Mouse (Mus musculus) forebrain, embryonic 14.5 days (tissue): ENCODE data around the gene Art2b. TPM values are rescaled to one million over a fixed set of nuclear protein-coding genes. Genes with fewer than 3 reads are reported as not detected.
A peak's percentile ranks its signal among the peaks of the same experiment; 100 is the strongest.
"Not testable (repeated sequence)": the region's sequence is repeated elsewhere in the genome, so short reads cannot be mapped to it uniquely, and the experiment has no call there.

Experiments used
- ATAC-seq: fragments of 200-750 bp; cut with Nextera tagmentation; 2 replicates; pipeline ENCODE4 v1.8.0; 2017; ENCODE audit warnings: mild to moderate bottlenecking, moderate library complexity
- DNase-seq: peaks from one replicate; pipeline ENCODE4 v3.0.0-alpha.2; 2015; ENCODE audit warnings: low spot score
- H3K27ac ChIP-seq: fragments of 300-500 bp; sonication (generic); 2 replicates; pipeline ENCODE4 v1.5.1; 2014; ENCODE audit warnings: low read depth, mild to moderate bottlenecking, control low read depth, low read length, moderate library complexity
- H3K27me3 ChIP-seq: fragments of 300-500 bp; sonication (generic); replicated peaks from 2 replicates; pipeline ENCODE4 v1.6.1; 2014; ENCODE audit warnings: low read length, control low read depth, mixed read lengths; ENCODE audit not compliant: control insufficient read depth, insufficient read depth
- H3K36me3 ChIP-seq: fragments of 300-500 bp; sonication (generic); 2 replicates; pipeline ENCODE4 v1.6.1; 2014; ENCODE audit warnings: low read length, control low read depth; ENCODE audit not compliant: control insufficient read depth, insufficient read depth
- H3K4me1 ChIP-seq: fragments of 300-500 bp; sonication (generic); 2 replicates; pipeline ENCODE4 v1.6.1; 2014; ENCODE audit warnings: antibody characterized with exemption, low read length, control low read depth; ENCODE audit not compliant: control insufficient read depth, insufficient read depth
- H3K4me2 ChIP-seq: fragments of 300-500 bp; sonication (generic); 2 replicates; pipeline ENCODE4 v1.6.1; 2014; ENCODE audit warnings: mild to moderate bottlenecking, control low read depth, low read length
- H3K4me3 ChIP-seq: fragments of 300-500 bp; sonication (generic); 2 replicates; pipeline ENCODE4 v1.5.1; 2014; ENCODE audit warnings: low read depth, low read length, control low read depth
- H3K9ac ChIP-seq: fragments of 300-500 bp; sonication (generic); 2 replicates; pipeline ENCODE4 v1.6.1; 2014; ENCODE audit warnings: mild to moderate bottlenecking, low read length, control low read depth, moderate library complexity
- H3K9me3 ChIP-seq: fragments of 300-500 bp; sonication (generic); replicated peaks from 2 replicates; pipeline ENCODE4 v1.6.1; 2016; ENCODE audit warnings: low read length, control low read depth, mixed read lengths; ENCODE audit not compliant: control insufficient read depth
- WGBS: fragments of 180-500 bp; shearing (Covaris S2); extraction: QIAGEN DNeasy Blood & Tissue Kit; methylation state at CpG from one replicate; pipeline ENCODE4 v1.1.7; 2014; 5-methylcytosine and 5-hydroxymethylcytosine counted together
- polyA plus RNA-seq: library from polyadenylated mRNA; unstranded; fragments of >200 nt; fragmentation: Nextera tagmentation; extraction: Ambion mirVana; gene quantifications from 2 replicates; pipeline ENCODE4 v1.2.1, GENCODE M21; 2014

Art2b gene
- polyA plus RNA-seq, result not detected in 2 replicates

DNA sequence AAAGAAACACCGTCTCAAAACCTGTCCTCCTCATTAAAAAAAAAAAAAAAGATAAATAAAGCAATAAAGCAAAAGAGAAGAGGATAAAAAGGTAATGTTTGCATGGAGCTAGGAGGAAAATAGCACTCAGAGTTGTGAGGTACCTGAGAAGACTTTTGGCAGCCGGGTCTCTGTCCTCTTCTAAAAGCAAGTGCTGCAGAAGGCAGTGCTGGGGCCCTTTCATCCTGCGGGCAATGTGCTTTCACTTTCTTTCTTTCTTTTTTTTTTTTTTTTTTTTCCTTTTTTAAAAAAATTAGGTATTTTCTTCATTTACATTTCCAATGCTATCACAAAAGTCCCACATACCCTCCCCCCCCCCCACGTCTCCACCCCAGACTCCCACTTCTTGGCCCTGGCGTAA lies at the start of gene Art2b:
TSS of gene Art2b (minus strand) at position 193 of the 400 bp plus-strand sequence.
- Histone ChIP-seq H3K27ac (no peak within 1 kb of the TSS), H3K4me2 (no peak within 1 kb of the TSS), H3K4me1 (no peaks in the 10 kb centered on the region), H3K9me3 (no peaks in the 10 kb centered on the region), H3K9ac (no peak within 1 kb of the TSS), H3K27me3 (no peaks in the 10 kb centered on the region), H3K4me3 (no peak within 1 kb of the TSS), H3K36me3 (no peaks in the 10 kb centered on the region)
- ATAC-seq (no peak), DNase-seq (no peak)
- WGBS, result 89% methylated on average over 5 of the region's 5 CpGs

DNA sequence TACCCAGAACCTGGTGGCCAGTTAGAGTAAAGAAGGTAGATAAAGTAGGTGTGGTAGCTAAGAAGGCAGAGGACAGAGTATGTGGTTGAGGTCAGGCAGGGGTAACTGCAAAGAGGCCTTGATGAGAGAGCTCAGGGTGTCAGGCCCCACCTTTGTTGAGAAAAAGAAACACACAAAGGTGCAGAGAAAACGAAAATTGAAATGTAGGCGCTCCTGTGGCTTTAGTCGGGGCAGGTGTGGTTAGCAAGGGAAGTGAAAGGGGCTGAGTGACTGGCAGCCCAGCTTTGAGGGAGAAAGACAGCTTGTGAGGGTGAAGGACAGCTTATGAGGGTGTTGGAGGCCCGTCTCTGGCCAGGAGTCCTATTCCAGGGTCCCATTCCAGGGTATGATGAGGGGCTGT lies 49.1 kb upstream of the Art2b start:
- H3K4me3 ChIP-seq, result no peak overlapping the region
- 88% methylated on average over 4 of the region's 4 CpGs for WGBS
- ATAC-seq (no peak), DNase-seq (no peak)
- H3K4me1 ChIP-seq, result no peaks in the 10 kb centered on the region
- H3K36me3 ChIP-seq, result no peaks in the 10 kb centered on the region
- peak overlapping the region; percentile 64 for H3K27ac ChIP-seq
- no peak overlapping the region for H3K4me2 ChIP-seq
- no peaks in the 10 kb centered on the region for H3K9me3 ChIP-seq
- no peak overlapping the region for H3K9ac ChIP-seq
- H3K27me3 ChIP-seq, result no peaks in the 10 kb centered on the region

DNA sequence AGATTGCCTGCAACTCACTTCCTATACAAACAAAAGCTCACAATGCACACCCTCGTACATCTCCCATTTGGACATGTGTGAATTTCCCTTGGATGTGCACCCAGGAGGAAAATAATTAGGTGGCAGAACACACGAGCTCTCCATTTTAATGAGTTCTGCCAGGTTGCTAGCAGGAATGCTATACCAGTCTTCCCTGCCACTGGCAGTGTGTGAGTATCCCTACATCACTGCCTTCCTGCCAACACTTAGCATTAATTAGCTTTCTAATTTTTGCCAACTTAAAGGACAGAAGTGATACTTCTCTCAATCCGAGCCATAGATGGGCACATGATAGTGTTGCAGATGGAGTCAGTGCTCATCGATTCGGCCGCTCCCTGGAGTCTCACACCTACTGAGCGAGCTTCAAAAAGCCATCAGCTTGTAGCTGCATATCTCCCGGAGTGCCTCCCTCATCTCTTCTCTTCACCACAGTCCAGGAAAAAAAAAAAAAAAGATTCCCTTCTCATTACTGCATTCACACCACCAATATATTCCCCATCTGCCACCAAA lies 48.3 kb upstream of the Art2b start:
- 47% methylated on average over 8 of the region's 8 CpGs for WGBS
- peak; percentile 95 for ATAC-seq
- H3K36me3 ChIP-seq, result no peaks in the 10 kb centered on the region
- H3K4me1 ChIP-seq, result no peaks in the 10 kb centered on the region
- peak overlapping the region; percentile 64 for H3K27ac ChIP-seq
- H3K4me2 ChIP-seq, result no peak overlapping the region
- DNase-seq, result peak; percentile 88
- no peak overlapping the region for H3K9ac ChIP-seq
- H3K9me3 ChIP-seq, result no peaks in the 10 kb centered on the region
- no peaks in the 10 kb centered on the region for H3K27me3 ChIP-seq
- no peak overlapping the region for H3K4me3 ChIP-seq

DNA sequence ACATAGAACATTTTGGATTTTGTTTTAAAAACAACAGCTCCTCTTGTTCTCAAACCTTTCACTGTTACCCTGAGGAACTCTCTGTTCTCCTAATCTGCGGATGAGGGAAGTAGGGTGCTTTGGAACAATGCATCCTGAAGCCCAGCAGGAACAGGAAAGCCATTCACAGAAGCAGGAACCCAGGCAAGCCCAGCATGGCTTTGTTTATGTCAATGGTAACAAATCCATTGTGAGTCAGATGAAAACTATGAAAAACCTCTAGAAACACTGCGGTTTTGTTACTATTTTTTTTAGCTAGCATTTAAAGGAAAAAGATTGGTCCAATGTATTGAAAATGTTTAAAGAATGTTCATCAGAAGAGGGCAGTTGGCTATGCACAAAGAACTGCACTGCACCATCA lies 43.1 kb upstream of the Art2b start:
- Histone ChIP-seq H3K4me1 (no peaks in the 10 kb centered on the region), H3K9me3 (no peaks in the 10 kb centered on the region), H3K9ac (no peak overlapping the region), H3K27ac (no peak overlapping the region), H3K4me2 (no peak overlapping the region), H3K27me3 (no peaks in the 10 kb centered on the region), H3K36me3 (no peaks in the 10 kb centered on the region), H3K4me3 (no peak overlapping the region)
- ATAC-seq (no peak), DNase-seq (no peak)
- WGBS, result 36% methylated on average over 2 of the region's 2 CpGs

DNA sequence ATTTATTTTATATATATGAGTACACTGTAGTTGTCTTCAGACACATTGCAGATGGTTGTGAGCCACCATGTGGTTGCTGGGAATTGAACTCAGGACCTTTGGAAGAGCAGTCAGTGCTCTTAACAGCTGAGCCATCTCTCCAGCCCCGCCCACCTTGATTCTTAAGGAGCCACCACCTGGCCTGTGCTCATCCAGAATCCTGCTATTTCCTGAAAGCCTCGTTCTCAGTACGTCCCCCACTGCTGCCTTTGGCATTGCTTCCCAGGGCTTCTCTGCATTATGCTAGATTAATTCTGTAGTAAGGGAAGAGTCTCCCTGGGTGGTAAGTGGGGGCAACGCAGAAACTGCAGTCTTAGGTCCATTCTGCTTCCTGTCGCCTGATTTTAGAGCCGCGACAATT lies 41.8 kb upstream of the Art2b start:
- ATAC-seq, H3K36me3 ChIP-seq: not testable (repeated sequence)

DNA sequence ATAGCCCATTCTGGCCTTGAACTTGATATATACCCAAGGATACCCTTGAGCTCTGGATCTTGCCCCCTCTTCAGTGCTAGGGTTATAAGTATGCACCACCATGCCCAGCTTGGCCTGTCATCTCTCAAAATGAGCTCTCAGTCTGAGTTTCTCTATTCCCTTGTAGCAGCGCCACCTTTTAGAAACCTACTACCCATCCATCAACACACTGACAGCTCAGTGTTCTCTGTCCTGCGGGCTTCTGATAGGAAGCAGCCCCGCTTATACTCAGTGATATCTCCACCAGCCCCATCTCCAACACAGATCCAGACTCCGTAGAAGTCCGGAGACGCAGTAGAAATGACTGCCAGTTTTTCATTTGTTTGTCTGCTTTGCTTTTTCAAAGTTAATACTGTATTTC lies 38.9 kb upstream of the Art2b start:
- H3K9me3 ChIP-seq, result no peaks in the 10 kb centered on the region
- no peaks in the 10 kb centered on the region for H3K27me3 ChIP-seq
- H3K9ac ChIP-seq, result no peak overlapping the region
- H3K36me3 ChIP-seq, result no peaks in the 10 kb centered on the region
- H3K4me1 ChIP-seq, result no peaks in the 10 kb centered on the region; the same call in 1 of the 2 replicates
- no peak overlapping the region for H3K4me2 ChIP-seq
- ATAC-seq, result no peak
- no peak overlapping the region for H3K27ac ChIP-seq
- DNase-seq, result no peak
- no peak overlapping the region for H3K4me3 ChIP-seq
- 89% methylated on average over 6 of the region's 6 CpGs for WGBS

More for the DNA sequence above, 41.8 kb upstream of the Art2b start:
- not testable (repeated sequence) for H3K27me3 ChIP-seq, H3K4me3 ChIP-seq, H3K4me2 ChIP-seq, H3K9ac ChIP-seq, H3K4me1 ChIP-seq, H3K27ac ChIP-seq, H3K9me3 ChIP-seq
- peak; percentile 31 for DNase-seq
- WGBS, result 63% methylated on average over 7 of the region's 7 CpGs

DNA sequence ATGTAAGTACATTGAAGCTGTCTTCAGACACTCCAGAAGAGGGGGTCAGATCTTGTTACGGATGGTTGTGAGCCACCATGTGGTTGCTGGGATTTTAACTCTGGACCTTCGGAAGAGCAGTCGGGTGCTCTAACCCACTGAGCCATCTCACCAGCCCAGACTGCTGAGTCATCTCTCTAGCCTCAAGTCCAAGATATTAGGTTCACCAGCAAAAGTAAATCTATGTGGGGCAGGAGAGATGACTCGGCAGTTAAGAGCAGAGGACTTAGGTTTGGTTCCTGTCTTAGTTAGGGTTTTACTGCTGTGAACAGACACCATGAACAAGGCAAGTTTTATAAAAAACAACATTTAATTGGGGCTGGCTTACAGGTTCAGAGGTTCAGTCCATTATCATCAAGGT lies 36.5 kb upstream of the Art2b start:
- not testable (repeated sequence) for ATAC-seq, DNase-seq, H3K4me1 ChIP-seq, H3K36me3 ChIP-seq, H3K4me3 ChIP-seq, H3K27me3 ChIP-seq, H3K9me3 ChIP-seq, H3K4me2 ChIP-seq, H3K27ac ChIP-seq, H3K9ac ChIP-seq
- 89% methylated on average over 4 of the region's 4 CpGs for WGBS

DNA sequence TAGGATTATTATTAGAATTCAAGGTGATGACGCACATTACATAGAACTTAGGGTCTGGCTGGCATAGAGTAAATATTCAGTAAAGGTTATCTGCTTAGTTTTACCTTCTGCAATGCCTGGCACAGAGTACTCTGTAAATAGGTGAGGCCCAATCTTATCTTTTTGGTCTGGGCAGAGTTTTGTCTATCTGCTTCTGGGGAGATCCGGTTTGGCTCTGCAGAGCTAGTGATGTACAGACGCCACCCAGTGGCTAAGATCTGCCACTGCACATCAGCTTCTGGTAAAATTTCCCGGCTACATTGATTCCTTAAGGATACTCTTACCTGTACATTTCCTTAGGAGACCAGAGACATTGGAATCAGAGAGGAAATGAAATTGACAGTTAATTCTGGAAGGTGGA lies 35.0 kb upstream of the Art2b start:
- H3K27me3 ChIP-seq, result no peaks in the 10 kb centered on the region
- H3K4me2 ChIP-seq, result no peak overlapping the region
- H3K4me3 ChIP-seq, result no peak overlapping the region
- H3K9me3 ChIP-seq, result no peaks in the 10 kb centered on the region
- 24% methylated on average over 4 of the region's 4 CpGs for WGBS
- H3K27ac ChIP-seq, result no peak overlapping the region
- no peaks in the 10 kb centered on the region for H3K36me3 ChIP-seq
- H3K4me1 ChIP-seq, result no peaks in the 10 kb centered on the region; the same call in 1 of the 2 replicates
- H3K9ac ChIP-seq, result no peak overlapping the region
- ATAC-seq (no peak), DNase-seq (peak; percentile 72)

DNA sequence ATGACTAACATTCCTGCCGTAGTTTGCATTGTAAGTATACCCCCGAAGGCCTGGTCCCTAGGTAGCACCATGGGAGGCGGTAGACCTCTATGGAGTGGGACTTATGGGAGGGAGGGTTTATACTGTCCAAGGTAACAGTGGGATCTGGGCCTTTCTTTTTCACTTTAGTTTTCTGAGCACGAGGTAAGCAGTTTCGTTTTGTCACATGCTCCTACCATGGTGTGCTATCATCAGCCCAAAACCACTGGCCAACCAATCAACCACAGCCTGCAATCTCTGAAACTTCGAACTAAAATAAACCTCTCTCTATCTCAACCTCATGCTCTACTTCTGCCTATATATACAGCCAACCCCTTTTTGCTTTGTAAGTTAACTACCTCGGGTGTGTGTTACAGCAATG lies 32.9 kb upstream of the Art2b start:
- no peaks in the 10 kb centered on the region for H3K9me3 ChIP-seq
- WGBS, result 84% methylated on average over 7 of the region's 7 CpGs
- H3K4me1 ChIP-seq, result no peaks in the 10 kb centered on the region; the same call in 1 of the 2 replicates
- ATAC-seq (no peak), DNase-seq (no peak)
- H3K4me3 ChIP-seq, result no peak overlapping the region
- no peak overlapping the region for H3K9ac ChIP-seq
- H3K27ac ChIP-seq, result no peak overlapping the region
- H3K36me3 ChIP-seq, result no peaks in the 10 kb centered on the region
- no peak overlapping the region for H3K4me2 ChIP-seq
- no peaks in the 10 kb centered on the region for H3K27me3 ChIP-seq
